Comparison of ENCODE assay signal across 13 mouse cellular contexts in genomic region chr9:107917895-107918608, GRCm38 (mm10). TPM values are rescaled to one million over a fixed set of nuclear protein-coding genes. Genes with fewer than 3 reads are reported as not detected.
DNase-seq lines count a peak whose midpoint lies in the region; ATAC-seq and TF ChIP-seq lines count a peak whose summit lies in the region.
"Had no signal": no experiment of that assay in that cellular context is flagged by ENCODE, and none has a peak within 500 bp of the region (broad histone marks: within the 10 kb centered on the region; RNA-seq: fewer than 3 reads in every experiment).

No protein-coding gene starts in this region.

- TF ChIP-seq CTCF in forebrain, postnatal 0 days (IDR thresholded peaks at IDR 0.05; ENCODE audit: low read depth): no peak

- no peak overlapping the region for H3K4me3 ChIP-seq in forebrain, postnatal 0 days (ENCODE audit: low read depth, low read length)
- no peak overlapping the region for H3K4me3 ChIP-seq in forebrain, embryonic 15.5 days
- no peak overlapping the region for H3K4me3 ChIP-seq in lung, embryonic 16.5 days (ENCODE audit: low read length)
- no peak overlapping the region for H3K4me3 ChIP-seq in hindbrain, embryonic 15.5 days
- H3K4me3 ChIP-seq in liver, embryonic 12.5 days: no peak overlapping the region

- no peaks in the 10 kb centered on the region for H3K9me3 ChIP-seq in forebrain, postnatal 0 days (ENCODE audit: low read length)
- H3K9me3 ChIP-seq in forebrain, embryonic 15.5 days: no peaks in the 10 kb centered on the region
- no peaks in the 10 kb centered on the region for H3K9me3 ChIP-seq in lung, embryonic 16.5 days (ENCODE audit: control insufficient read depth, low read length)
- H3K9me3 ChIP-seq in hindbrain, embryonic 15.5 days: no peaks in the 10 kb centered on the region
- no peaks in the 10 kb centered on the region for H3K9me3 ChIP-seq in liver, embryonic 12.5 days (replicated peaks)

- H3K4me1 ChIP-seq in forebrain, postnatal 0 days (ENCODE audit: insufficient read depth): no peaks in the 10 kb centered on the region
- H3K4me1 ChIP-seq in forebrain, embryonic 15.5 days: peaks cover 6% of the 10 kb centered on the region; the same call in 1 of the 2 replicates
- H3K4me1 ChIP-seq in lung, embryonic 16.5 days (replicated peaks; ENCODE audit: control insufficient read depth, insufficient read depth, low read length): peaks cover 4% of the 10 kb centered on the region; the same call in 1 of the 2 replicates
- peaks cover 12% of the 10 kb centered on the region for H3K4me1 ChIP-seq in hindbrain, embryonic 15.5 days (replicated peaks)
- H3K4me1 ChIP-seq in liver, embryonic 12.5 days: no peaks in the 10 kb centered on the region

- no peak overlapping the region for H3K4me2 ChIP-seq in forebrain, postnatal 0 days (ENCODE audit: low read depth)
- no peak overlapping the region for H3K4me2 ChIP-seq in forebrain, embryonic 15.5 days (replicated peaks)
- no peak overlapping the region for H3K4me2 ChIP-seq in lung, embryonic 16.5 days (ENCODE audit: low read depth, low read length)
- peak overlapping the region; percentile 17; the same call in 1 of the 2 replicates for H3K4me2 ChIP-seq in hindbrain, embryonic 15.5 days
- H3K4me2 ChIP-seq in liver, embryonic 12.5 days: no peak overlapping the region

- H3K27me3 ChIP-seq in forebrain, postnatal 0 days (ENCODE audit: insufficient read depth, low read length): no peaks in the 10 kb centered on the region
- H3K27me3 ChIP-seq in forebrain, embryonic 15.5 days: no peaks in the 10 kb centered on the region
- H3K27me3 ChIP-seq in lung, embryonic 16.5 days (ENCODE audit: control insufficient read depth, insufficient read depth, low read depth, low read length): no peaks in the 10 kb centered on the region
- H3K27me3 ChIP-seq in hindbrain, embryonic 15.5 days: no peaks in the 10 kb centered on the region
- H3K27me3 ChIP-seq in liver, embryonic 12.5 days (replicated peaks): peaks cover 68% of the 10 kb centered on the region

- no peak overlapping the region for H3K9ac ChIP-seq in forebrain, postnatal 0 days
- no peak overlapping the region for H3K9ac ChIP-seq in forebrain, embryonic 15.5 days (replicated peaks)
- 0 out of 2 replicates have a peak overlapping the region, but pooled peaks have one; percentile 17 for H3K9ac ChIP-seq in lung, embryonic 16.5 days (ENCODE audit: low read length)
- 0 out of 2 replicates have a peak overlapping the region, but pooled peaks have one; percentile 7 for H3K9ac ChIP-seq in hindbrain, embryonic 15.5 days
- no peak overlapping the region for H3K9ac ChIP-seq in liver, embryonic 12.5 days

- WGBS in forebrain, postnatal 0 days: 29% methylated on average over 13 of the region's 13 CpGs
- 42% methylated on average over 13 of the region's 13 CpGs for WGBS in forebrain, embryonic 15.5 days
- WGBS in lung, embryonic 16.5 days: 23% methylated on average over 13 of the region's 13 CpGs
- WGBS in hindbrain, embryonic 15.5 days: 30% methylated on average over 13 of the region's 13 CpGs
- WGBS in liver, embryonic 12.5 days (ENCODE audit: insufficient replicate concordance): 39% methylated on average over 13 of the region's 13 CpGs

- H3K27ac ChIP-seq in forebrain, postnatal 0 days (ENCODE audit: low read depth, low read length): peak overlapping the region; percentile 22; the same call in 1 of the 2 replicates
- no peak overlapping the region for H3K27ac ChIP-seq in forebrain, embryonic 15.5 days (replicated peaks)
- no peak overlapping the region for H3K27ac ChIP-seq in lung, embryonic 16.5 days (ENCODE audit: low read length)
- H3K27ac ChIP-seq in hindbrain, embryonic 15.5 days (replicated peaks): peak overlapping the region; percentile 45; the same call in 1 of the 2 replicates
- H3K27ac ChIP-seq in liver, embryonic 12.5 days: no peak overlapping the region

- ATAC-seq in forebrain, postnatal 0 days: peak; percentile 50
- no peak for ATAC-seq in forebrain, embryonic 15.5 days (replicated peaks)
- ATAC-seq in lung, embryonic 16.5 days (ENCODE audit: low read depth): no peak
- no peak for ATAC-seq in hindbrain, embryonic 15.5 days (ENCODE audit: low FRiP score, low read depth)
- no peak for ATAC-seq in liver, embryonic 12.5 days
- ATAC-seq: CD4-positive, CD25-positive, alpha-beta regulatory T cell, adult 4 months had no signal

- DNase-seq in forebrain, postnatal 0 days: peak; percentile 71
- no peak for DNase-seq in lung, postnatal 4 days
- DNase-seq in right cerebral cortex, postnatal 25 days: peak; percentile 42
- no peak for DNase-seq in testis, postnatal 14 days (ENCODE audit: low spot score)
- DNase-seq: lung, postnatal 10 days had no signal

- no peaks in the 10 kb centered on the region for H3K36me3 ChIP-seq in forebrain, postnatal 0 days (ENCODE audit: insufficient read depth)
- H3K36me3 ChIP-seq in forebrain, embryonic 15.5 days: no peaks in the 10 kb centered on the region
- H3K36me3 ChIP-seq in lung, embryonic 16.5 days (ENCODE audit: control insufficient read depth, insufficient read depth, low read length): no peaks in the 10 kb centered on the region
- no peaks in the 10 kb centered on the region for H3K36me3 ChIP-seq in hindbrain, embryonic 15.5 days
- H3K36me3 ChIP-seq in liver, embryonic 12.5 days: no peaks in the 10 kb centered on the region

RNA-seq across cellular contexts. Expression of gene Actl11, which starts 10.2 kb away (rescaled TPM):
- total RNA-seq in forebrain, postnatal 0 days (2014; rRNA removed): not detected in 2 replicates
- not detected in 2 replicates for polyA plus RNA-seq in forebrain, postnatal 0 days (2015; fragmentation: Nextera tagmentation; extraction: Ambion mirVana)
- not detected in 2 replicates for polyA plus RNA-seq in forebrain, embryonic 15.5 days (2015; fragmentation: Nextera tagmentation; extraction: Ambion mirVana)
- polyA plus RNA-seq in lung, embryonic 16.5 days (2015; fragmentation: Nextera tagmentation; extraction: Ambion mirVana): not detected in 2 replicates
- not detected in 2 replicates for polyA plus RNA-seq in hindbrain, embryonic 15.5 days (2015; fragmentation: Nextera tagmentation; extraction: Ambion mirVana)
- not detected in 2 replicates for polyA plus RNA-seq in liver, embryonic 12.5 days (2016; fragmentation: Nextera tagmentation; extraction: Ambion mirVana)
- total RNA-seq: adrenal gland, adult 18-20 months; common myeloid progenitor, adult 5-6 weeks; granulocyte monocyte progenitor cell, adult 5-6 weeks had no signal
- polyA plus RNA-seq: CD4-positive, CD25-positive, alpha-beta regulatory T cell, adult 4 months had no signal

RNA-seq across cellular contexts. Expression of gene Mst1r, which starts 11.4 kb away (rescaled TPM):
- total RNA-seq in forebrain, postnatal 0 days (2014; rRNA removed): 0.86 and 1.0 TPM in 2 replicates
- polyA plus RNA-seq in forebrain, postnatal 0 days (2015; fragmentation: Nextera tagmentation; extraction: Ambion mirVana): 0.48 and 1.0 TPM in 2 replicates
- 1.0 and 1.9 TPM in 2 replicates for polyA plus RNA-seq in forebrain, embryonic 15.5 days (2015; fragmentation: Nextera tagmentation; extraction: Ambion mirVana)
- 3.5 and 6.0 TPM in 2 replicates for polyA plus RNA-seq in lung, embryonic 16.5 days (2015; fragmentation: Nextera tagmentation; extraction: Ambion mirVana)
- polyA plus RNA-seq in hindbrain, embryonic 15.5 days (2015; fragmentation: Nextera tagmentation; extraction: Ambion mirVana): 1.4 and 1.9 TPM in 2 replicates
- 0.57 and 0.92 TPM in 2 replicates for polyA plus RNA-seq in liver, embryonic 12.5 days (2016; fragmentation: Nextera tagmentation; extraction: Ambion mirVana)
- polyA plus RNA-seq: CD4-positive, CD25-positive, alpha-beta regulatory T cell, adult 4 months had no signal

RNA-seq across cellular contexts. Expression of gene Camkv, which starts 17.4 kb away (rescaled TPM):
- 228 and 329 TPM in 2 replicates for total RNA-seq in forebrain, postnatal 0 days (2014; rRNA removed)
- polyA plus RNA-seq in forebrain, postnatal 0 days (2015; fragmentation: Nextera tagmentation; extraction: Ambion mirVana): 194 and 197 TPM in 2 replicates
- 79.1 and 83.4 TPM in 2 replicates for polyA plus RNA-seq in forebrain, embryonic 15.5 days (2015; fragmentation: Nextera tagmentation; extraction: Ambion mirVana)
- polyA plus RNA-seq in lung, embryonic 16.5 days (2015; fragmentation: Nextera tagmentation; extraction: Ambion mirVana): 2.0 and 2.5 TPM in 2 replicates
- polyA plus RNA-seq in hindbrain, embryonic 15.5 days (2015; fragmentation: Nextera tagmentation; extraction: Ambion mirVana): 38.9 and 47.2 TPM in 2 replicates
- polyA plus RNA-seq in liver, embryonic 12.5 days (2016; fragmentation: Nextera tagmentation; extraction: Ambion mirVana): 0.53 and 0.54 TPM in 2 replicates
- total RNA-seq: granulocyte monocyte progenitor cell, adult 5-6 weeks had no signal
- polyA plus RNA-seq: CD4-positive, CD25-positive, alpha-beta regulatory T cell, adult 4 months had no signal

RNA-seq across cellular contexts. Expression of gene Mon1a, which starts 30.1 kb away (rescaled TPM):
- 18.9 and 22.2 TPM in 2 replicates for total RNA-seq in forebrain, postnatal 0 days (2014; rRNA removed)
- polyA plus RNA-seq in forebrain, postnatal 0 days (2015; fragmentation: Nextera tagmentation; extraction: Ambion mirVana): 17.4 and 18.1 TPM in 2 replicates
- polyA plus RNA-seq in forebrain, embryonic 15.5 days (2015; fragmentation: Nextera tagmentation; extraction: Ambion mirVana): 24.0 and 24.5 TPM in 2 replicates
- polyA plus RNA-seq in lung, embryonic 16.5 days (2015; fragmentation: Nextera tagmentation; extraction: Ambion mirVana): 12.5 and 13.8 TPM in 2 replicates
- polyA plus RNA-seq in hindbrain, embryonic 15.5 days (2015; fragmentation: Nextera tagmentation; extraction: Ambion mirVana): 22.9 and 24.3 TPM in 2 replicates
- polyA plus RNA-seq in liver, embryonic 12.5 days (2016; fragmentation: Nextera tagmentation; extraction: Ambion mirVana): 5.7 and 7.4 TPM in 2 replicates

RNA-seq across cellular contexts. Expression of gene Traip, which starts 31.9 kb away (rescaled TPM):
- 11.0 and 15.7 TPM in 2 replicates for total RNA-seq in forebrain, postnatal 0 days (2014; rRNA removed)
- 11.2 TPM in 2 replicates for polyA plus RNA-seq in forebrain, postnatal 0 days (2015; fragmentation: Nextera tagmentation; extraction: Ambion mirVana)
- polyA plus RNA-seq in forebrain, embryonic 15.5 days (2015; fragmentation: Nextera tagmentation; extraction: Ambion mirVana): 14.0 and 15.7 TPM in 2 replicates
- 24.0 and 24.3 TPM in 2 replicates for polyA plus RNA-seq in lung, embryonic 16.5 days (2015; fragmentation: Nextera tagmentation; extraction: Ambion mirVana)
- polyA plus RNA-seq in hindbrain, embryonic 15.5 days (2015; fragmentation: Nextera tagmentation; extraction: Ambion mirVana): 8.4 and 10.5 TPM in 2 replicates
- 20.9 and 22.2 TPM in 2 replicates for polyA plus RNA-seq in liver, embryonic 12.5 days (2016; fragmentation: Nextera tagmentation; extraction: Ambion mirVana)

Comparison
In these comparisons a context has a peak if more than half of its experiments do, and no peak if none do; other contexts are left out.
1. H3K27ac ChIP-seq: peak in forebrain, postnatal 0 days (single experiment) and hindbrain, embryonic 15.5 days (single experiment); none in forebrain, embryonic 15.5 days (single experiment), lung, embryonic 16.5 days (single experiment) and liver, embryonic 12.5 days (single experiment).
2. DNase-seq: peak in forebrain, postnatal 0 days (single experiment) and right cerebral cortex, postnatal 25 days (single experiment); none in lung, postnatal 4 days (0 of 2) and testis, postnatal 14 days (single experiment).
3. H3K9ac ChIP-seq: peak in lung, embryonic 16.5 days (single experiment) and hindbrain, embryonic 15.5 days (single experiment); none in forebrain, postnatal 0 days (single experiment), forebrain, embryonic 15.5 days (single experiment) and liver, embryonic 12.5 days (single experiment).
4. RNA of gene Camkv, which starts 17.4 kb away (polyA plus RNA-seq): 194 to 197 TPM in forebrain, postnatal 0 days, 79.1 to 83.4 TPM in forebrain, embryonic 15.5 days and 38.9 to 47.2 TPM in hindbrain, embryonic 15.5 days; 2.0 to 2.5 TPM in lung, embryonic 16.5 days and 0.53 to 0.54 TPM in liver, embryonic 12.5 days; every median in the first group is over 10 times any median in the second.